Mouse (Mus musculus) spleen, adult 2 months (tissue): ENCODE data around the gene Ptpa.

ENCODE experiments used
- CTCF ChIP-seq: fragments of 200-500 bp; IDR thresholded peaks from 2 replicates; pipeline ENCODE4 v1.5.1; 2011; ENCODE audit warnings: mild to moderate bottlenecking, inconsistent platforms; ENCODE audit not compliant: insufficient read depth, insufficient read length, insufficient replicate concordance; ENCODE audit errors: extremely low read depth
- POLR2A ChIP-seq: fragments of 200-500 bp; IDR thresholded peaks from 2 replicates; pipeline ENCODE4 v1.6.1; 2011; ENCODE audit warnings: low read depth, low read length, inconsistent platforms

DNA sequence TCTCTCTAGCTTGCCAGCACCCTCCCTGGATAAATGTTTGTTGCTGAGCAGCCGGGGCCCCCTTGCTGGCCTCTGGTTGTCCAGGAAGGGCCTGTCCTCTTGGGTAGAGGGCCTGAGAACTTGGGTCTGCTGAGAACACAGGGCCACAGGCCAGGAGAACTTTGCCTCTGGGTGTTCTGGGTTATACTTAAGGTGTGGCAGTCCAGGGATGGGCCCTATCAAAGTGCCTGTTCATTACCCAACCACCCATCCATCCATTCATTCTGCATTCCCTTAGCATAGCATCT lies 22.5 kb upstream of the Ptpa start:
- TF ChIP-seq POLR2A: no peak
- no peak for TF ChIP-seq CTCF
